Mouse (Mus musculus) MEL (cell line): Measurements from ENCODE around the gene Prrt4. TPM values are rescaled to one million over a fixed set of nuclear protein-coding genes. Genes with fewer than 3 reads are reported as not detected.

Source experiments
- DNase-seq: peaks from one replicate; pipeline ENCODE4 v3.0.0; 2011; ENCODE audit warnings: low read depth, low spot score
- H3K27ac ChIP-seq: 2 replicates; pipeline ENCODE4 v1.5.1; 2012; ENCODE audit warnings: low read depth, mild to moderate bottlenecking, control low read depth, low read length, moderate library complexity; ENCODE audit not compliant: control insufficient read depth
- H3K27me3 ChIP-seq, 2 experiments: fragments of 150-350 bp in 1 of 2; sonication (generic) in 1 of 2; 2 replicates each; pipeline ENCODE4 v1.6.1; 2012; ENCODE audit warnings: low read length in 2 of 2, mild to moderate bottlenecking in 2 of 2, improper control_type of control experiment in 1 of 2, moderate library complexity in 1 of 2; ENCODE audit not compliant: insufficient read depth in 2 of 2, control insufficient read depth in 1 of 2
- H3K36me3 ChIP-seq, 2 experiments: 2 replicates each; pipeline ENCODE4 v1.6.1; 2012 to 2014; ENCODE audit warnings: low read length in 2 of 2, improper control_type of control experiment in 1 of 2, inconsistent platforms in 1 of 2, mild to moderate bottlenecking in 1 of 2; ENCODE audit not compliant: insufficient read depth in 2 of 2, control insufficient read depth in 1 of 2
- H3K4me1 ChIP-seq, 2 experiments: fragments of 150-350 bp in 1 of 2; sonication (generic) in 1 of 2; 2 replicates each; pipeline ENCODE4 v1.6.1; 2012; ENCODE audit warnings: low read length in 2 of 2, improper control_type of control experiment in 1 of 2, mild to moderate bottlenecking in 1 of 2; ENCODE audit not compliant: insufficient read depth in 2 of 2, control insufficient read depth in 1 of 2
- H3K4me3 ChIP-seq, 2 experiments: fragments of 150-350 bp in 1 of 2; sonication (generic) in 1 of 2; 2 replicates each; pipeline ENCODE4 v1.5.1; 2012; ENCODE audit warnings: low read depth in 2 of 2, low read length in 2 of 2, mild to moderate bottlenecking in 2 of 2, moderate library complexity in 2 of 2, control low read depth in 1 of 2, improper control_type of control experiment in 1 of 2; ENCODE audit not compliant: control insufficient read depth in 1 of 2, insufficient read depth in 1 of 2
- H3K79me2 ChIP-seq: 2 replicates; pipeline ENCODE4 v1.6.1; 2012; ENCODE audit warnings: mild to moderate bottlenecking, low read length, moderate library complexity; ENCODE audit not compliant: control insufficient read depth, poor library complexity, insufficient read depth
- H3K9ac ChIP-seq: 2 replicates; pipeline ENCODE4 v1.6.1; 2012; ENCODE audit warnings: low read depth, mild to moderate bottlenecking, control low read depth, low read length, moderate library complexity; ENCODE audit not compliant: control insufficient read depth, poor library complexity, severe bottlenecking
- H3K9me3 ChIP-seq: fragments of 150-350 bp; sonication (generic); replicated peaks from 2 replicates; pipeline ENCODE4 v1.6.1; 2012; ENCODE audit warnings: mild to moderate bottlenecking, low read length, improper control_type of control experiment, moderate library complexity; ENCODE audit not compliant: insufficient read depth
- CHD2 ChIP-seq: IDR thresholded peaks from 2 replicates; pipeline ENCODE4 v1.6.1; 2011; ENCODE audit warnings: low read length, improper control_type of control experiment
- CTCF ChIP-seq, 3 experiments: IDR thresholded peaks in 2 of 3; conservative IDR thresholded peaks in 1 of 3; 2 replicates each; pipeline ENCODE4 v1.5.1; 2011 to 2012; ENCODE audit warnings: low read length in 3 of 3, low read depth in 2 of 3, mild to moderate bottlenecking in 2 of 3, improper control_type of control experiment in 1 of 3, inconsistent platforms in 1 of 3, mixed read lengths in 1 of 3, moderate library complexity in 1 of 3; ENCODE audit not compliant: control insufficient read depth in 1 of 3, insufficient read depth in 1 of 3, poor library complexity in 1 of 3, severe bottlenecking in 1 of 3
- E2F4 ChIP-seq: IDR thresholded peaks from 2 replicates; pipeline ENCODE4 v1.6.1; 2011; ENCODE audit warnings: low read depth, low read length, improper control_type of control experiment, borderline replicate concordance
- GABPA ChIP-seq: IDR thresholded peaks from 2 replicates; pipeline ENCODE4 v1.6.1; 2012; ENCODE audit warnings: low read depth, mild to moderate bottlenecking, inconsistent platforms, low read length, improper control_type of control experiment, moderate library complexity
- HCFC1 ChIP-seq: IDR thresholded peaks from 2 replicates; pipeline ENCODE4 v1.6.1; 2012; ENCODE audit warnings: low read depth, mild to moderate bottlenecking, inconsistent platforms, low read length, improper control_type of control experiment, moderate library complexity
- KAT2A ChIP-seq: conservative IDR thresholded peaks from 2 replicates; pipeline ENCODE4 v1.6.1; 2012; ENCODE audit warnings: low read depth, low read length, improper control_type of control experiment, inconsistent platforms
- POLR2AphosphoS2 ChIP-seq: IDR thresholded peaks from 2 replicates; pipeline ENCODE4 v1.6.1; 2011; ENCODE audit warnings: low read length, improper control_type of control experiment
- RAD21 ChIP-seq: IDR thresholded peaks from 2 replicates; pipeline ENCODE4 v1.6.1; 2011; ENCODE audit warnings: mild to moderate bottlenecking, low read depth, low read length, improper control_type of control experiment
- SIN3A ChIP-seq: IDR thresholded peaks from 2 replicates; pipeline ENCODE4 v1.6.1; 2012; ENCODE audit warnings: low read length, improper control_type of control experiment, inconsistent platforms
- SMC3 ChIP-seq: IDR thresholded peaks from 2 replicates; pipeline ENCODE4 v1.6.1; 2011; ENCODE audit warnings: low read depth, low read length, improper control_type of control experiment
- UBTF ChIP-seq: IDR thresholded peaks from 2 replicates; pipeline ENCODE4 v1.6.1; 2012; ENCODE audit warnings: low read depth, mild to moderate bottlenecking, inconsistent platforms, low read length, improper control_type of control experiment, moderate library complexity, borderline replicate concordance; ENCODE audit not compliant: insufficient read depth
- USF2 ChIP-seq, 2 experiments: IDR thresholded peaks; 2 replicates each; pipeline ENCODE4 v1.6.1; 2011 to 2012; ENCODE audit warnings: improper control_type of control experiment in 2 of 2, low read length in 2 of 2, borderline replicate concordance in 1 of 2, inconsistent platforms in 1 of 2, low read depth in 1 of 2, mild to moderate bottlenecking in 1 of 2; ENCODE audit not compliant: insufficient read depth in 1 of 2
- ZC3H11A ChIP-seq: IDR thresholded peaks from 2 replicates; pipeline ENCODE4 v1.6.1; 2012; ENCODE audit warnings: low read depth, mild to moderate bottlenecking, inconsistent platforms, low read length, improper control_type of control experiment
- polyA plus RNA-seq, 2 experiments: library from polyadenylated mRNA; stranded (reverse) in 1 of 2; unstranded in 1 of 2; fragments of >175 nt in 1 of 2; fragments of >200 nt in 1 of 2; gene quantifications; 2 replicates each; pipeline versions ENCODE4 v1.2.1 to v1.2.4; 2012; ENCODE audit warnings: low replicate concordance in 2 of 2, low read depth in 1 of 2; ENCODE audit not compliant: insufficient read length in 2 of 2, insufficient read depth in 1 of 2, missing spikeins in 1 of 2
- total RNA-seq: library from RNA; depleted of rRNA; stranded (reverse); fragments of 300-350 nt; gene quantifications from 2 replicates; pipeline ENCODE4 v1.2.3, GENCODE M21; 2012

The Prrt4 gene
- total and polyA plus RNA-seq, 3 experiments = 0.17 TPM; not detected in 2

- Histone ChIP-seq H3K27ac (no peak overlapping the region), H3K36me3 (peaks cover 0 to 3% of the 10 kb centered on the region in 2 experiments; a peak in 2 of 4 replicates), H3K27me3 (peaks cover 0 to 1% of the 10 kb centered on the region in 2 experiments; a peak in 1 of 4 replicates), H3K79me2 (no peaks in the 10 kb centered on the region), H3K4me1 (peaks cover 0 to 11% of the 10 kb centered on the region in 2 experiments; a peak in 1 of 4 replicates), H3K9me3 (no peaks in the 10 kb centered on the region), H3K4me3 (no peak overlapping the region), H3K9ac (no peak overlapping the region)
- peak; percentile 85 for DNase-seq
- TF ChIP-seq ZC3H11A (peak; percentile 57), CHD2 (no peak), KAT2A (no peak), SIN3A (peak; percentile 80), SMC3 (peak; percentile 87), CTCF (IDR thresholded peaks at IDR 0.05 in 2 of 3, conservative IDR thresholded peaks at IDR 0.05 in 1 of 3; ENCODE audit: control insufficient read depth in 1 of 3, insufficient read depth in 1 of 3, low read depth in 2 of 3, low read length in 3 of 3, poor library complexity in 1 of 3, severe bottlenecking in 1 of 3) (peak; percentile 74 to 93 (median 92)), RAD21 (peak; percentile 86), E2F4 (no peak), HCFC1 (no peak), POLR2AphosphoS2 (no peak), GABPA (no peak)
Measured at GRCm38 (mm10) chr6:29198309-29199222, 19.2 kb upstream of the Prrt4 start.

GRCm38 (mm10) chr6:29195846-29196698 lies 16.7 kb upstream of the Prrt4 start:
- Histone ChIP-seq H3K27me3 (peaks cover 0 to 1% of the 10 kb centered on the region in 2 experiments; a peak in 1 of 4 replicates), H3K27ac (no peak overlapping the region), H3K4me3 (no peak overlapping the region), H3K79me2 (no peaks in the 10 kb centered on the region), H3K36me3 (peaks cover 0 to 5% of the 10 kb centered on the region in 2 experiments; a peak in 2 of 4 replicates), H3K9me3 (no peaks in the 10 kb centered on the region), H3K4me1 (peaks cover 0 to 14% of the 10 kb centered on the region in 2 experiments; a peak in 1 of 4 replicates), H3K9ac (no peak overlapping the region)
- DNase-seq = no peak
- TF ChIP-seq USF2 (IDR thresholded peaks at IDR 0.05; ENCODE audit: borderline replicate concordance in 1 of 2, insufficient read depth in 1 of 2, low read depth in 1 of 2, low read length in 2 of 2) (no peak), SMC3 (no peak), UBTF (no peak), POLR2AphosphoS2 (no peak)
